Mouse (Mus musculus): Measurements from ENCODE around the gene Kmt2b. TPM values are rescaled to one million over a fixed set of nuclear protein-coding genes. Genes with fewer than 3 reads are reported as not detected.

Kmt2b gene
- polyA plus RNA-seq, 1 experiment from 2014 or later = 12.8 TPM

GRCm38 (mm10) chr7:30526399-30526798, 62.1 kb downstream of the Kmt2b start:
- ATAC-seq (replicated peaks; ENCODE audit: low FRiP score, low TSS enrichment, low read depth) = no peak
- H3K9me3 ChIP-seq (ENCODE audit: control insufficient read depth, low read length) = no peaks in the 10 kb centered on the region
- peak overlapping the region; percentile 35 for H3K4me2 ChIP-seq (ENCODE audit: low read length)
- H3K27me3 ChIP-seq (replicated peaks; ENCODE audit: control insufficient read depth, insufficient read depth, low read length) = no peaks in the 10 kb centered on the region
- 33% methylated on average over 17 of the region's 17 CpGs for WGBS
- peak overlapping the region; percentile 24; the same call in 1 of the 2 replicates for H3K27ac ChIP-seq (ENCODE audit: low read depth)
- DNase-seq (ENCODE audit: low spot score) = no peak
- H3K4me1 ChIP-seq (replicated peaks; ENCODE audit: control insufficient read depth, insufficient read depth, low read length) = peaks cover 13% of the 10 kb centered on the region
- peaks cover 61% of the 10 kb centered on the region for H3K36me3 ChIP-seq (ENCODE audit: control insufficient read depth, insufficient read depth, low read length)
- H3K4me3 ChIP-seq (ENCODE audit: low read depth, low read length) = no peak overlapping the region
- peak overlapping the region; percentile 4; the same call in 1 of the 2 replicates for H3K9ac ChIP-seq (ENCODE audit: low read length)

- Histone ChIP-seq H3K9ac (ENCODE audit: low read length) (peak overlapping the region; percentile 4; the same call in 1 of the 2 replicates), H3K36me3 (ENCODE audit: control insufficient read depth, insufficient read depth, low read length) (peaks cover 57% of the 10 kb centered on the region), H3K9me3 (ENCODE audit: control insufficient read depth, low read length) (no peaks in the 10 kb centered on the region), H3K27ac (ENCODE audit: low read depth) (peak overlapping the region; percentile 24; the same call in 1 of the 2 replicates), H3K4me3 (ENCODE audit: low read depth, low read length) (no peak overlapping the region), H3K27me3 (replicated peaks; ENCODE audit: control insufficient read depth, insufficient read depth, low read length) (no peaks in the 10 kb centered on the region), H3K4me2 (ENCODE audit: low read length) (peak overlapping the region; percentile 35), H3K4me1 (replicated peaks; ENCODE audit: control insufficient read depth, insufficient read depth, low read length) (peaks cover 11% of the 10 kb centered on the region)
- 23% methylated on average over 10 of the region's 10 CpGs for WGBS
- no peak for DNase-seq (ENCODE audit: low spot score)
- peak; percentile 48; the same call in 1 of the 2 replicates for ATAC-seq (replicated peaks; ENCODE audit: low FRiP score, low TSS enrichment, low read depth)
Measured at GRCm38 (mm10) chr7:30525954-30526353, 62.6 kb downstream of the Kmt2b start.

- no peak overlapping the region for H3K9ac ChIP-seq (ENCODE audit: low read length)
- no peaks in the 10 kb centered on the region for H3K9me3 ChIP-seq (ENCODE audit: control insufficient read depth, low read length)
- peaks cover 11% of the 10 kb centered on the region for H3K4me1 ChIP-seq (replicated peaks; ENCODE audit: control insufficient read depth, insufficient read depth, low read length)
- WGBS = 85% methylated on average over 6 of the region's 6 CpGs
- H3K27me3 ChIP-seq (replicated peaks; ENCODE audit: control insufficient read depth, insufficient read depth, low read length) = no peaks in the 10 kb centered on the region
- peaks cover 44% of the 10 kb centered on the region for H3K36me3 ChIP-seq (ENCODE audit: control insufficient read depth, insufficient read depth, low read length)
- DNase-seq (ENCODE audit: low spot score) (no peak), ATAC-seq (replicated peaks; ENCODE audit: low FRiP score, low TSS enrichment, low read depth) (no peak)
- no peak overlapping the region for H3K27ac ChIP-seq (ENCODE audit: low read depth)
- no peak overlapping the region for H3K4me3 ChIP-seq (ENCODE audit: low read depth, low read length)
- no peak overlapping the region for H3K4me2 ChIP-seq (ENCODE audit: low read length)
Measured at GRCm38 (mm10) chr7:30524487-30524886, 64.0 kb downstream of the Kmt2b start.

- H3K27ac ChIP-seq (ENCODE audit: low read depth) = no peak overlapping the region
- 86% methylated on average over 10 of the region's 10 CpGs for WGBS
- no peaks in the 10 kb centered on the region for H3K27me3 ChIP-seq (replicated peaks; ENCODE audit: control insufficient read depth, insufficient read depth, low read length)
- DNase-seq (ENCODE audit: low spot score) (no peak), ATAC-seq (replicated peaks; ENCODE audit: low FRiP score, low TSS enrichment, low read depth) (no peak)
- no peak overlapping the region for H3K4me3 ChIP-seq (ENCODE audit: low read depth, low read length)
- no peak overlapping the region for H3K4me2 ChIP-seq (ENCODE audit: low read length)
- no peaks in the 10 kb centered on the region for H3K9me3 ChIP-seq (ENCODE audit: control insufficient read depth, low read length)
- peaks cover 11% of the 10 kb centered on the region for H3K4me1 ChIP-seq (replicated peaks; ENCODE audit: control insufficient read depth, insufficient read depth, low read length)
- H3K36me3 ChIP-seq (ENCODE audit: control insufficient read depth, insufficient read depth, low read length) = peaks cover 28% of the 10 kb centered on the region
- H3K9ac ChIP-seq (ENCODE audit: low read length) = no peak overlapping the region
Measured at GRCm38 (mm10) chr7:30522871-30523270, 65.7 kb downstream of the Kmt2b start.

GRCm38 (mm10) chr7:30520856-30521255, 67.7 kb downstream of the Kmt2b start:
- DNase-seq (ENCODE audit: low spot score) (no peak), ATAC-seq (replicated peaks; ENCODE audit: low FRiP score, low TSS enrichment, low read depth) (no peak)
- Histone ChIP-seq H3K4me2 (ENCODE audit: low read length) (no peak overlapping the region), H3K9me3 (ENCODE audit: control insufficient read depth, low read length) (no peaks in the 10 kb centered on the region), H3K27me3 (replicated peaks; ENCODE audit: control insufficient read depth, insufficient read depth, low read length) (no peaks in the 10 kb centered on the region), H3K36me3 (ENCODE audit: control insufficient read depth, insufficient read depth, low read length) (peaks cover 27% of the 10 kb centered on the region), H3K27ac (ENCODE audit: low read depth) (no peak overlapping the region), H3K4me1 (replicated peaks; ENCODE audit: control insufficient read depth, insufficient read depth, low read length) (peaks cover under 1% of the 10 kb centered on the region; the same call in 1 of the 2 replicates), H3K4me3 (ENCODE audit: low read depth, low read length) (no peak overlapping the region), H3K9ac (ENCODE audit: low read length) (no peak overlapping the region)
- WGBS = 87% methylated on average over 5 of the region's 5 CpGs

- Histone ChIP-seq H3K27ac (ENCODE audit: low read depth) (no peak overlapping the region), H3K9me3 (ENCODE audit: control insufficient read depth, low read length) (no peaks in the 10 kb centered on the region), H3K4me1 (replicated peaks; ENCODE audit: control insufficient read depth, insufficient read depth, low read length) (no peaks in the 10 kb centered on the region), H3K4me2 (ENCODE audit: low read length) (no peak overlapping the region), H3K27me3 (replicated peaks; ENCODE audit: control insufficient read depth, insufficient read depth, low read length) (no peaks in the 10 kb centered on the region), H3K9ac (ENCODE audit: low read length) (no peak overlapping the region), H3K36me3 (ENCODE audit: control insufficient read depth, insufficient read depth, low read length) (peaks cover 22% of the 10 kb centered on the region), H3K4me3 (ENCODE audit: low read depth, low read length) (no peak overlapping the region)
- no peak for ATAC-seq (replicated peaks; ENCODE audit: low FRiP score, low TSS enrichment, low read depth)
- no peak for DNase-seq (ENCODE audit: low spot score)
- WGBS = 72% methylated on average over 4 of the region's 4 CpGs
Measured at GRCm38 (mm10) chr7:30520396-30520795, 68.1 kb downstream of the Kmt2b start.

Small RNA genes lying within 50 kb of the gene (microRNA-seq; reads per million reads assigned to microRNA genes)
- gene Gm38670 (1.9 reads per million, percentile 21 among the genes with 10 or more reads in this experiment), gene Mir3569 (not detected)

Other genes with a start within 250 kb of the Kmt2b start
- 4.4 and 4.5 TPM in 2 replicates for gene Lrfn3, start 226.0 kb downstream of the Kmt2b start, polyA plus RNA-seq (2014; fragmentation: Nextera tagmentation; extraction: Ambion mirVana)
- gene Tyrobp, start 175.0 kb downstream of the Kmt2b start, polyA plus RNA-seq (2014; fragmentation: Nextera tagmentation; extraction: Ambion mirVana) = 53.7 and 54.7 TPM in 2 replicates
- 1.6 and 2.1 TPM in 2 replicates for gene Hcst, start 168.9 kb downstream of the Kmt2b start, polyA plus RNA-seq (2014; fragmentation: Nextera tagmentation; extraction: Ambion mirVana)
- gene Nfkbid, start 167.0 kb downstream of the Kmt2b start, polyA plus RNA-seq (2014; fragmentation: Nextera tagmentation; extraction: Ambion mirVana) = 2.3 and 3.2 TPM in 2 replicates
- 37.9 and 43.0 TPM in 2 replicates for gene Aplp1, start 143.2 kb downstream of the Kmt2b start, polyA plus RNA-seq (2014; fragmentation: Nextera tagmentation; extraction: Ambion mirVana)
- gene Kirrel2, start 131.0 kb downstream of the Kmt2b start, polyA plus RNA-seq (2014; fragmentation: Nextera tagmentation; extraction: Ambion mirVana) = 0.13 and 2.9 TPM in 2 replicates
- gene Nphs1, start 130.4 kb downstream of the Kmt2b start, polyA plus RNA-seq (2014; fragmentation: Nextera tagmentation; extraction: Ambion mirVana) = 0.15 and 1.3 TPM in 2 replicates
- gene Prodh2, start 95.1 kb downstream of the Kmt2b start, polyA plus RNA-seq (2014; fragmentation: Nextera tagmentation; extraction: Ambion mirVana) = 1.3 TPM in 2 replicates
- gene Arhgap33, start 53.7 kb downstream of the Kmt2b start, polyA plus RNA-seq (2014; fragmentation: Nextera tagmentation; extraction: Ambion mirVana) = 10.7 and 11.9 TPM in 2 replicates
- gene Hspb6, start 36.5 kb downstream of the Kmt2b start, polyA plus RNA-seq (2014; fragmentation: Nextera tagmentation; extraction: Ambion mirVana) = 45.0 and 48.5 TPM in 2 replicates
- 15.2 and 15.7 TPM in 2 replicates for gene Proser3, start 36.4 kb downstream of the Kmt2b start, polyA plus RNA-seq (2014; fragmentation: Nextera tagmentation; extraction: Ambion mirVana)
- 36.9 and 38.5 TPM in 2 replicates for gene Lin37, start 28.9 kb downstream of the Kmt2b start, polyA plus RNA-seq (2014; fragmentation: Nextera tagmentation; extraction: Ambion mirVana)
- gene U2af1l4, start 25.4 kb downstream of the Kmt2b start, polyA plus RNA-seq (2014; fragmentation: Nextera tagmentation; extraction: Ambion mirVana) = 92.3 and 94.5 TPM in 2 replicates
- gene Gm49396, start 25.4 kb downstream of the Kmt2b start, polyA plus RNA-seq (2014; fragmentation: Nextera tagmentation; extraction: Ambion mirVana) = 7.7 and 9.1 TPM in 2 replicates
- 119 and 125 TPM in 2 replicates for gene Psenen, start 25.1 kb downstream of the Kmt2b start, polyA plus RNA-seq (2014; fragmentation: Nextera tagmentation; extraction: Ambion mirVana)
- 3.3 and 3.5 TPM in 2 replicates for gene Igflr1, start 23.3 kb downstream of the Kmt2b start, polyA plus RNA-seq (2014; fragmentation: Nextera tagmentation; extraction: Ambion mirVana)
- 0.81 and 0.83 TPM in 2 replicates for gene Zbtb32, start 10.2 kb upstream of the Kmt2b start, polyA plus RNA-seq (2014; fragmentation: Nextera tagmentation; extraction: Ambion mirVana)
- gene Upk1a, start 24.1 kb upstream of the Kmt2b start, polyA plus RNA-seq (2014; fragmentation: Nextera tagmentation; extraction: Ambion mirVana) = 12.1 and 15.3 TPM in 2 replicates
- gene Cox6b1, start 37.4 kb upstream of the Kmt2b start, polyA plus RNA-seq (2014; fragmentation: Nextera tagmentation; extraction: Ambion mirVana) = 1,084 and 1,229 TPM in 2 replicates
- not detected in 2 replicates for gene Etv2, start 47.1 kb upstream of the Kmt2b start, polyA plus RNA-seq (2014; fragmentation: Nextera tagmentation; extraction: Ambion mirVana)
- gene Rbm42, start 61.6 kb upstream of the Kmt2b start, polyA plus RNA-seq (2014; fragmentation: Nextera tagmentation; extraction: Ambion mirVana) = 96.4 and 101 TPM in 2 replicates
- gene Haus5, start 76.3 kb upstream of the Kmt2b start, polyA plus RNA-seq (2014; fragmentation: Nextera tagmentation; extraction: Ambion mirVana) = 48.7 and 49.5 TPM in 2 replicates
- gene Pmis2, start 82.9 kb upstream of the Kmt2b start, polyA plus RNA-seq (2014; fragmentation: Nextera tagmentation; extraction: Ambion mirVana) = not detected in 2 replicates
- gene 2200002J24Rik, start 110.2 kb upstream of the Kmt2b start, polyA plus RNA-seq (2014; fragmentation: Nextera tagmentation; extraction: Ambion mirVana) = 1.4 TPM in 2 replicates
- 1.0 and 2.2 TPM in 2 replicates for gene Atp4a, start 123.5 kb upstream of the Kmt2b start, polyA plus RNA-seq (2014; fragmentation: Nextera tagmentation; extraction: Ambion mirVana)
- gene Tmem147, start 140.8 kb upstream of the Kmt2b start, polyA plus RNA-seq (2014; fragmentation: Nextera tagmentation; extraction: Ambion mirVana) = 213 and 238 TPM in 2 replicates
- gene Gapdhs, start 155.0 kb upstream of the Kmt2b start, polyA plus RNA-seq (2014; fragmentation: Nextera tagmentation; extraction: Ambion mirVana) = 0.51 TPM in 1 of 2 replicates, not detected in the other
- 1.5 and 2.7 TPM in 2 replicates for gene Sbsn, start 162.7 kb upstream of the Kmt2b start, polyA plus RNA-seq (2014; fragmentation: Nextera tagmentation; extraction: Ambion mirVana)
- 0.61 and 1.3 TPM in 2 replicates for gene Dmkn, start 175.0 kb upstream of the Kmt2b start, polyA plus RNA-seq (2014; fragmentation: Nextera tagmentation; extraction: Ambion mirVana)
- 0.80 and 0.86 TPM in 2 replicates for gene Krtdap, start 199.2 kb upstream of the Kmt2b start, polyA plus RNA-seq (2014; fragmentation: Nextera tagmentation; extraction: Ambion mirVana)
- 2.4 and 5.9 TPM in 2 replicates for gene Ffar2, start 235.0 kb upstream of the Kmt2b start, polyA plus RNA-seq (2014; fragmentation: Nextera tagmentation; extraction: Ambion mirVana)

All from intestine, embryonic 14.5 days (tissue).